Mouse (Mus musculus) frontal cortex, postnatal 25 days (tissue): ENCODE data around the gene Zmym2.

ENCODE experiments used
- DNase-seq, 2 experiments: peaks; one replicate each; pipeline ENCODE4 v3.0.0; 2022; ENCODE audit warnings: low spot score in 2 of 2

Gene Zmym2

GRCm38 (mm10) chr14:56918532-56918931 is 32.1 kb downstream of the Zmym2 start:
- DNase-seq: no peak

- DNase-seq: no peak
Observed at GRCm38 (mm10) chr14:56935481-56935880, 49.0 kb downstream of the Zmym2 start.

- no peak for DNase-seq
Observed at GRCm38 (mm10) chr14:56939903-56940302, 53.5 kb downstream of the Zmym2 start.

- no peak for DNase-seq
Observed at GRCm38 (mm10) chr14:56952928-56953327, 66.5 kb downstream of the Zmym2 start.

- DNase-seq: no peak
Observed at GRCm38 (mm10) chr14:56954393-56954792, 67.9 kb downstream of the Zmym2 start.

GRCm38 (mm10) chr14:56963969-56964734 is 77.7 kb downstream of the Zmym2 start:
- DNase-seq: no peak

GRCm38 (mm10) chr14:56969653-56970052 is 83.2 kb downstream of the Zmym2 start:
- no peak for DNase-seq

- DNase-seq: no peak
Observed at GRCm38 (mm10) chr14:56970160-56970559, 83.7 kb downstream of the Zmym2 start.

- no peak for DNase-seq
Observed at GRCm38 (mm10) chr14:56978045-56978655, 91.7 kb downstream of the Zmym2 start.

GRCm38 (mm10) chr14:56988621-56989020 is 102.2 kb downstream of the Zmym2 start:
- DNase-seq: no peak
